Mouse (Mus musculus) gastrocnemius, postnatal 10 days (tissue): Measurements from ENCODE around the gene Nms. TPM values are rescaled to one million over a fixed set of nuclear protein-coding genes. Genes with fewer than 3 reads are reported as not detected.

ENCODE experiments used
- DNase-seq: peaks from one replicate; pipeline ENCODE4 v3.0.0; 2021; ENCODE audit warnings: mixed read lengths
- long read RNA-seq, 2 experiments: library from polyadenylated mRNA; stranded (forward); transcript quantifications; one replicate each; pipeline ENCODE4 v2.0.0; 2021
- total RNA-seq, 2 experiments: library from RNA; stranded (reverse); gene quantifications; 2 replicates each; pipeline ENCODE4 v1.2.3; 2021

Gene Nms
- not detected for total RNA-seq
- long read RNA-seq, experiment 1 = 0 reads
- long read RNA-seq, experiment 2 = 0 reads

DNA sequence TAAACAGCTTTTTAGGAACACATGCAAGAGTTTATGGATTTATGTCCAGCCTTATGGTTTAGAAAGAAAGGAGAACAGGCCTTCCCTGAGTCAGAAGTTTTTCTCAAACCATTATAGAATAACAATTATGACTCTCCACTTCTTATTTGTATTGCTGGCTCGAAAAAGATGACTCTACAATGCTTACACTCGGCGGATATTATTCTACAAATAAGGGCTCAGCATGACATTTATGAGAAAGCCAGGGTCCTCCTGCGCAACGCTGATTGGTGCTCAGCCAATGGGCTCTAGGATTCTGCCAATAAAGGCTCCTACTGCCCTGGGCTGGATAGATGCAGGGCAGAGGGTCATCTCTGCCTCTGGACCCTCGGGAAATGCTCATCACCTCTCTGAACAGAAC lies at the start of gene Nms:
Gene Nms, plus strand, starts transcription at position 301 of the 400 bp plus-strand sequence.
- no peak for DNase-seq

DNA sequence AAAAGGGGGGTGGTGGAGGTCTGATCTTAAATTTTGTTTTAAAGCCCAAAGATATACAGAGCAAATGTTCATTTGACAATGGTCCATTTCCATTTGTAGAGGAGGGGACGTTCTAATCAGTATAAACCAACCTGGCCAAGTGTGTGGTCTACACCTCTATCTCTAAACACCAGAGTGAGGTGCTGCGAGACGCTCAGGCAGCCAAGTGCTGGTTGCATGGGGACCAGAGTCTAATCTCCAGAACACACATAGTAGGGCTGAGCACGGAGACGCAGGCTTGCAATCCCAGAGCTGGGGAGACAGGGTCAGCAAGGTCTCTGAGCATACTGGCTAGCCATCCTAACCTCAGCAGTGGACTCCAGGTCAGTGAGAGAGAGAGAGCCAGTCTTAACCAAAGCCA lies 47.5 kb upstream of the Nms start:
- no peak for DNase-seq

DNA sequence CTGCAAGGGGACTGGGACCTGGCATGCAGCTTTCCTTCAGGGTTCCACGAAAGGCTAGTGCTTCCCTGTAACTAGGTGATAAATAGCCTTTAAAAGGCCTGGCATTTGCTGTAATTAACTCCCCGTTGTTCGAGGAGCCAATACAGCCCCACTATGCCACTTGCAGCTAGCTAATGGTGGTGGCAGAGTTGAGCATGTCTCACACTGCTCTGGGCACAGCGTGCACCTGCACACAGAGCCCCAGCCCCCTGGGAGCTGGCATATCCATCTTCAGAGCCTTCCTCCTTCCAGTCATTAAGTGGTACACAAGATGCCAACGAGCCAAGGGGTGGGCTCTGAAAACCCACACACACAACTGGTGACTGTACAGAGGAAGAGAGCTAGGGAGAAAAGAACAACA lies 45.9 kb upstream of the Nms start:
- DNase-seq = no peak

DNA sequence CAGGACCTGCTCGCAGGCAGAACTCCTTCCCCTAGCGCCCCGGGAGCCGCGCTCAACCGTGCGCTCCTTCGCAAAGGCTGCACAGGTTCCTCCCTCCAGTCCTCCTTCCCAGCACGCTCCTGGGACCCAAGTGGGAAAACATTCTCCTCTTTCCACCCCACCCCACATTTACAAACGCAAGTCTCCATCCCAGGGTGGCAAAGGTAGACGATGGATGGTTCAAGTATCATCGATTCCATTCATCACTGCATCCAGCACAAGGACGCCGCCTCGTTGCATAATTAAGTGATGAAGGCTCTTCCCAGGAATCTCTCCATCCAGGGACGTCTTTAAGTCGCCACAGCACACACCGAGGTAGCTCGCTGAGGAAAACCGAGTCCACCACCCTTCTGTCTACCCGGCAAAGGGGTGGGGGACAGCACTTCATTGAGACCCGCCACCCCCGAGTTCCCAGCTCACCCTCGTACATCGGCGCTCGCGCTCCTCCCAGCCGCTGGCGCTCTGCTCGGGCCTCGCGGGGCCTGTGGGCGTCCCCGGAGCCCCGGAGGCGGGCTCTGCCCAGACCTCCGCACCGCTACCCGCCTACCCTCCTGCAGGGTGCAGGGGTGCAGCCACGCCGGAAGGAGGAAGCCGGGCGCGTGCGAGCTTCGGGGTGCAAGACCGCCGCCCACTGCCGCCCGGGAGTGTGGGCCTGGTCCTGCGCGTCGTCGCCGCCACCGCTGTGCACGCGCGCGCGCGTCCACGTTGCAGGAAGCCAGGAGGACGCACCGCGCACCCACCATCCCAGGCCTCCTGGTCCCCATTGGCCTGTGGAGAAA lies 41.3 kb upstream of the Nms start, which contains the start of gene Chst10:
Gene Chst10, minus strand, starts transcription at position 731 of the 818 bp plus-strand sequence.
- peak; percentile 49 for DNase-seq

DNA sequence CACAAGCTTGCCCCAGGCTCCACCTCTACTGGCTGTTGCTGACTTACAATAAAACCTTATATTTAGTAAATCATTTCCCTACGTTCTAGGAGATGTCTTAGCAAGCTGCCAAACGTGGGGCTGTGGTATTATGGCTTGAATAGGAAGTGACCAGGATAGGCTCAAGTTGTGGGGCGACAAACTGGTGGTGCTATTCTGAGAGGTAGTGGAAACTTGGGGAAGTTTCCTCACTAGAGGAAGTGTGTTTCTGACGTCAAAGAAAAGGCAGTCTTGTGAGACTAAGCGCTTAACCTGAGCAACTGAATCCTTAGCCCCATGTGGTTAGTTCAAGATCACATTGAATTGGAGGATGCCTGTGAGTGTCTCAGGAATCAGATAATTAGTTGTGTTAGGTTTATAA lies 36.4 kb upstream of the Nms start:
- DNase-seq = no peak

DNA sequence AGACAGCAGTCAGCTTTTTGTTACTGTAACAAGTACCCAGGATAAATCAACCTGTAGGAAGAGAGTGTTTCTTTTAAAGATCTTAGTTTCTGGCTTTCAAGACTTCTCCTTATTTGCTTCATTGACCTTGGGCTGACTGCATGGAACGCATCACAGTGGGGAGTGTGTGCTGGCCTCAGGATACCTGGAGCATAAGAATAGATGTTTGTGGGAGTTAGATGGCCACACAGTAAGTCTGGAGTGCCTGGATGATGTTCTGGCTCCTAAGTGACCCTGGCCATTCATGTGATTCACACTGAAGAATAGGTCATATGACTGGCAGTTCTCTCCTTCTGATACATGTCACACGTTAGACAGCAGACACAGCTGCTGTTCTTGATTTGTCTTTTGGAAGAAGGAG lies 35.0 kb upstream of the Nms start:
- no peak for DNase-seq

DNA sequence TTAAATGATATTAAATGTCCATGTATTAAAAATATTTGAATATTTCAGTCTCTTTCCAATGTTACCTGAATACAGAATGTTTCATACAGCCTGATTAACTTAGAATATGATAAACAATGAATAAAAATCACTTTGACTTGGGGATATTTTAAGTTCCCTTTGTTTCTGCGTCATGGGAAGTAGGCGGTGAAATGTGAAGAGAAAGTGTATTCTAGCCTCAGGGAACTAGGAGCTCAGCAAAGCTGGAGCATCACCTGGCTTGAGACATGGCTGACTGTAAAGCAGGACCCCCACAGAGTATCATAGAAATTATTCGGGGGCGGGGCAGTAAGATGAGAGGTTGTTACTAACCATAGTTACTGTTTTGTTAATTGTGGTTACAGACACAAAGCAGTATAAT lies 10.0 kb upstream of the Nms start:
- no peak for DNase-seq

DNA sequence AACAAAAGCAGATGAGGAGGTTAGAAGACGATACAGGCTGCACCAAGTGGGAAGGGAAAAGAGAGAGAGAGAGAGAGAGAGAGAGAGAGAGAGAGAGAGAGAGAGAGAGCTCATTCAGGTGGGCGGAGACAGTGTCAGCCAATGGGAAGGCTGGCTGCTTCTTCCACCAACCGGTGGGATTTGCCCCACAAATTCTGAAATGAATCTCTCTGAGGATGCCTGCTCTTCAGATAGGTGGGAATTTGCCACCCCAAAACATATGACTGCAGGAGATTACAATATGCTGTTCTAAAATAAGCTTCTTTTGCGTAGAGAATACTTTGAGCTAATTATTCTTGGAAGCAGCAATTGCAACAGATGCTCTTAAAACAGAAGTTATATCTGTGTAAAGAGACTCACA lies 9.5 kb upstream of the Nms start:
- no peak for DNase-seq

DNA sequence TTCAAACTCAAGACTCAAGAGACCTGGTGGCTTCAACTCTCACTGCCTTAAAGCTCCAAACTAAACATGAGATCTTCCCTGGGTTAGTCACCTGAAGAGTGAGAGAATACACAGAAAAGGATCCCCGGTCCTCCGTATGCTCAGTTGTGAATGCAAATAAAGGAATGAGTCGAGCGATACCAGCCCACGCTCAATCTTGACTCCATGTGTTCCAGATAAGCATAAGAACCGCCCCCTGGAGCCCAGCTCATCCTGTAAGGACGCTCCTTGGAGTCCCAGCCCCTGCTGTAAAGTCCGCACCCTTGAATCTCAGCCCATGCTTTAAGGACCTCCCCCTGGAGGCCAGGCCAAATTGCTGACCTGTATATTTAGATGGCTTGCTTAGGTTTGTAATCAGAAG lies 8.2 kb upstream of the Nms start:
- no peak for DNase-seq

DNA sequence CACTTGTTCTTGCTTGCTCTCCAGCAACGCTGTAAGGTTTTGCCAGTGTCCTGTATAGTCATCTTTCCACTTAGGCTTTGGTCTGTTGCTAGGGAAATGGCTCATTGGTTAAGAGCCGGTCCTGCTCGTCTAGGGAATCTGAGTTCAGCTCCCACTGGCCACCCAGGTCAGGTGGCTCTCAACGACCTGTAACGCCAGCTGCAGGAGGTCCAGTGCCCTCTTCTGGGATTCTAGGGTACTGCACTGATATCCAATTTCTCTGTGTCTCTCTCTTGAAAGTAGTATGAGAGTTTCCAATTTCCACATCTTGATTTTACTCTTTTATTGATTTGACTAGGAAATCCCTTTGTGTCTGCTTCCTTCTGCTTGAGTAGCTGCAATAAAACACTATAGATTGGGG lies 4.3 kb upstream of the Nms start:
- no peak for DNase-seq

DNA sequence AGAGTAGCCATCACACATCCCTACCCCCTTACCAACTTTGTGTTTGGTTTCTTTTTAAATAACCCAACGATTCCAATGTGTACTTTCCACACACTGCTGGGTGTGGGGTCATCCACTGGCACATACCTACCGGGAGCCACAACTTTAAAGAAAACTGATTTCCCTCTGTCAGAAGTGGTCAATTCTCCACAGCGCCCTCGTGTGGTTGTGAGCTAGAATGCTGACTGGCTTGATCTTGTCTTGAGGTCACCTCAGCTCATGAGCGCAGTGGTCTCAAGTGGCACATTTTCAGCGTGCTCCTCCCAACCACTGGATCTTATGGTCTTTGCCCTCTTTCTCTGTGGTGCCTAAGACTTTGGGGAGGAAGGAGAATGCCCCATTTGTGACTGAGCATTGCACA lies 2.2 kb upstream of the Nms start:
- DNase-seq = peak; percentile 20

DNA sequence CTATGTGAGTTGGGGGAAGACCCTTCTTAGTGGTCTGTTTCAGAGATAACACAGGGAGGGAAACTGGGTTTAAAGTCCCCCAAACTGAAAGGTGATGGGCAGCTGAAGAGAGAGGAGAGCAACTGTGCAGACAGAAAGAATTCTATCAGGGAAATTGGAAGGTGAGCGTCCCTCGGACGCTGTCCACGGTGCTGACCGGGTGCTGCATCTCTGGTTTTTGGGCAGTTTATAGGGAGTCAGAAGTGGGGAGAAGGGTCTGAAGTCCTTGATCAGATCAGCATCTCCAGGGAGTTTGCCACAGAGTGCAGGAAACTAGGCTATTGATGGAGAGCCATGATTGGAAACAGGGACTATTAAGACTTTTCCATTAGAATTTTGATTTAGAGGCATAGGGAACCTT lies 659 bp downstream of the Nms start:
- DNase-seq = peak; percentile 22

DNA sequence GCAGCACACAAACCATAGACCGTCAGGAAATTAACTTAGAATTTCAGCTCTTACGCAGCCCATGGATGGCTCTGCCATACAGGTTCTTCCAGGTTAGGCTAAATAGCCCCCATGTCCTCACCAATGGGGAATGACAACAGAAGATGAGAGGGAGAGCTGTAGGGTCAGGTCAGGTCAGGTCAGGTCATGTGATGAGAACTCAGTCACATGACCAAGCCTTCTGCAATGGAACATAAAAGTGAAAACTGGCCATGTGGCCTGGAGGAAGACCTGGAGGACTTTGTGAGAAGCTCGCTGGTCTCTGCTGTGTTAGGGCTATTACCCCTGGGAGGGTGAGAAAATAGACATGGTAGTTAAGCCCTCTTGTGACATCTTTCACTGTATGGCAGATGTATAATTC lies 17.5 kb downstream of the Nms start:
- DNase-seq = no peak

DNA sequence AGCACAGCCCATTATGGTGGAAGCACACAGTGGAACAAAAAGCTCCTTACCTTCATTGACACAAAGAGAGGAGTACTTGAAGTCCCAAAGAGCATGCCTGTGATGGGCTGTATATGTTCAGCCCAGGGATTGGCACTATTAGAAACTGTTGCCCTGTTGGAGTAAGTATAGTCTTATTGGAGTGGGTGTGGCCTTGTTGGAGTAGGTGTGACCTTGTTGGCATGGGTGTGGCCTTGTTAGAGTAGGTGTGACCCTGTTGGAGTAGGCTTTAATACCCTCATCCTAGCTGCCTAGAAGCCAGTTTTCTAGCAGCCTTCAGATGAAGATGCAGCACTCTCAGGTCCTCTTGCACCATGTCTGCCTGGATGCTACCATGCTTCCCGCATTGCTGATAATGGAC lies 30.2 kb downstream of the Nms start:
- no peak for DNase-seq

DNA sequence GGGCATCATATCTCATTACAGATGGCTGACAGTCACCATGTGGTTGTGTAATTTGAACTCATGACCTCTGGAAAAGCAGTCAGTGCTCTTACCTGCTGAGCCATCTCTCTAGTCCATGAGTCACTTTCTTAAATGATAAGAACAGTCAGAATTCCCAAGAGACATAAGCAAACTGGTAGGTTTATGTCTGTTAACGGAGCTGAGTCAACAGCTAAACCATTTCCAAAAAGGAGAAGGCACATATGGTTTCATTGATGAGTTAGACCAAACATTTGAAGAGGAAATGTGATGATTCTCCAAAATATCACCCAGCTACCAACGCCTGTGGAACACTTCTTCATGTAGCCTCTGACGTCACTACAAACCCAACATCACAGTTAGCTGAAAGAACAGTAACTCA lies 32.8 kb downstream of the Nms start:
- no peak for DNase-seq

DNA sequence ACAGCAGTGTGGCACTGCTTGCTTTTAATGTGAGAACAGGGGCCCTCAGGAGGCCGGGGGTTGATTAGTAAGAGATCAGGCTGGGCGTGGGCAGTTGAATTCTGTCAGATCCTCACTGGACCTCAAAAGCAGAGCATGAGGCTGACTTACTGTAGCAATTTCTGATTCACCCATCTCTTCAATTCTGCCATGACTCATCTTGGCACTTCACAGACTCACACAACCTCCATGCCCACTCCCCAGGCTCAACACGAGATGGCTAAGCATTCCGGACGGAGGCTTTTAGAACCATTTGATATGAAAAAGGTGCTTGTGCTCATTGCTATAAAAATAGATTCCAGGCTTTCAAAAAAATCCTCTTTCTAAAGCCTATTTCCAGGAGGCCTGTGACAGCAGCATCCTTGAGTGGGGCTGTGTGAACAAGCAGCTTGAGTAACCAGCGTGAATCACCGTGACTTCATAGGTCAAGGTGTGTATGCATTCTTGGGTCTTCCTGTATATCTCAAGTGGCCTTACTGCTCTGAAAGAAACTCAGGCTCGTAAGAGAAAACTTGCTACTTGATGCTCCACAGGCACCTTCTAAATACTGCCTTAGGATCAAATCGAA lies 34.1 kb downstream of the Nms start:
- no peak for DNase-seq

DNA sequence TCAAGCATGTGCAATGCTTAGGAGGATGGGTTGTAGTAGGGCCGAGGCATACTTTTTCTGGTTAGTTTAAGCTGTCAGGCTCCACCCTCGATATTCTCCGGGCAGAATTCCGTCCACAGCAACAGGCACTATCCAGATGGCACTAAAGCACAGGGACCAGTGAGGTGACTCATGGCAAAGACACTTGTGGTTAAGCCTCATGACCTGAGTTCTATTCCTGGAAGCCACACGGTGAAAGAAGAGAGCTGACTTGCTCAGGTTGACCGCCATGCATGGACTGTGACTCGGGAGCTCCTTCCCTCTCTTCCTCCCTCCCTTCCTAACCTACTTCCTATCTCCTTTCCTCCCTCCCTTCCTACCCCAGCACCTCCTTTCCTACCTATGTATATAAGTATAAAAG lies 41.0 kb downstream of the Nms start:
- no peak for DNase-seq

DNA sequence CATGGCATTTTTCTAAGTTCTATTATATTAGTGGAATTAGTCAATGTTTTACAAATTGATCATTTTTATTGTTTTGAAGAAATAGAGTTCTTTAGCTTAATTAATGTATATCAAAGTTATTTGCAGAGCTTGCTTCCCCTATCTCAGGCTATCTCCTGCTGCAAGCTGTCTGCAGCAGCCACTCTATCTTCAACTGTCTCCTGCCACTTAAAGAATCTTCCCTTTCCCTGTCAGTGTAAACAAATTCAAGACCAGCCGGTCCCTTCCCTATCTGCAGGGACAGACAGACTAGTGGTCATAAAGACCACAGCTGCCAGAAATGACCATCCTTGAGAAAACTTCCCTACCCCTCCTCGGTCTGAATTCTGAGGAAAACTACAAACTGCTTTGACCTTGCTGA lies 44.9 kb downstream of the Nms start:
- DNase-seq = no peak

DNA sequence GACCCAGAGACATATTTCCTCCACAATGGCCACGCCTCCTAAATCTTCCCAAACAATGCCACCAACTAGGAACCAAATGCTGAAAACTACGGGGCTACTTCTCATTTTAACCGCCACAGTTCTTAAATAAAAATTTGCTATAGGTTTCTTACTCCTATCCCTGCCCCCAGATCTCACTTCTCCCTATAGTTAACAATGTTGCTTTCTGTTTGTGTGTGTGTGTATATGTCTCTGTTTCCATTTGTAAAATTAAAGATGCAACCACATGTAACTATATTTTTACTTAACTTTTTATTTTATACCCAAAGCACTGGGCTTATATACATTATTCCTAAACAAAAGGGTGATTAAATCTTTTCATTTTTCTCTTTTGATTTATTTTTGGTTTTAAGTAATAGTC lies 46.4 kb downstream of the Nms start, which contains the start of gene Pdcl3:
Gene Pdcl3, plus strand, starts transcription at position 301 of the 400 bp plus-strand sequence.
- DNase-seq = no peak

DNA sequence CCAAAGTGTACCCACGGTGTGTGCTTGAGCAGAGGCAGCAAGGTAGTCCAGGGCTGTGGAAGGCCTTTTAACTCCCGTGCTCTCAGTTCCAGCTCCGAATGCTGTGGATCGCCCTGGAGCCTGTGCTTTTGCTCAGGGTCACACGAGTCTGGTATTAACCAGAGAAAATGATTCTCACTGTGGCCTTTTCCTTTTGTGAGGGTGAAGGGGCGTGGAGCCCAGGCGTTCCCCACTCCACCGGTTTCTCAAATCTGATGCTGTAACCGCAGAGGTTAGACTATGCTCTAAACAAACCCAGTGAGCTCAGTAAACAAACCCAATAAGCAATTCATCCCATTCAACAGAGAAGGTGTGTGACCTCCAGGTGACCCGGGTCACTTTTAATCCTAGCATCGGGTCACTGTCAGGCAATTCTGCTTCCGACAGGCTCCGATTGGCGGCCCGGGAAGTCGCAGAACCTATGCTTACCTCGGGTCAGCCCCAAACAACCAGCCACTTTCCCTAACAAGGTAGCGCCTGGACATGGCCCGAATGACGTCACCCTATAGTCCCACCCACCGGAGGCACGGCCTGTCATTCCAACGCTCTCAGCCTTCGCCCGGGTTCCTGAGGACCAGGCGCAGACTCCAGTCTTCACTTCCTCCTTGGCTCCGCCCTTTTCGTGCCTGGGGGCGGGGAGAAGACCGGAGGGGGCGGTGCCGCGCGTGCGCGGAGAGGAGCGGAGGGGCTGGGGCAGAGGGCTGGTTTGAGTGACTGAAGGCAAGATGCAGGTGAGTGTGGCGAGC lies 48.3 kb downstream of the Nms start:
- peak; percentile 94 for DNase-seq

DNA sequence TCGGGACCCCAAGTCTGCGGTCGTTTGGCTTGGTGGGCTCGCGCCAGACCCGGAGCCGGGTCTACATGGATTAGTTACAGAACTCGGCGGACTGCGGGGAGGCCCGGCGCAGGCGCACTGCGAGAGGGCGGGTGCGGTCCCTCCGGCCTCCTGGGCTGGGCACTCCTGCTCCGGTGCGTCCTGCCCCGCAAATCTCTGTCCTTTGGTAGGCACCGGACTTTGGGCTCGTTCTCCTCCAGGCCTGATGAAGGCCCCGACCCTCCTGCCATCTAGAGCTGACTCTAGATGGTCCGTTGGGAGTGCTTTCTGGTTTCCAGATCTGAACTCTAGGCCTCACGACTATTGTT lies 48.9 kb downstream of the Nms start:
- no peak for DNase-seq

DNA sequence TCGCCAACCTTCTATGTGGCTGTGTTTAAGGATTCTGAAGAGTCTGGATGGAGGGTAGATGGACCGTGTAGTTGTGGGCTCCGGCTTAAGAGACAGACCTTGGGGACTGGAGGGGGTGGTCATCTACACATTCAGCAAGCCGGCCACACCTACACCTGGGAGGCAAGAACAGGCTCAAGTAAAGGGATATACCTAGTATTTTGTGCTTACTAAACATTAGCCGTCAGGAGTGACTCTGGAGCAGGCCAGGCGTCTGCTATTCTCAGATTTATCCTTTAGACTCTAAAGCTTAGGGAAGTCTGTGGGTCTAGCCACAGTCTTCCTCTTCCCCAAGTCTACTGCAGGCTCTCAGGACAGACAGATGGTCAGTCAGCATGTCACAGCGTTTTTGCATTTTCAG lies 49.4 kb downstream of the Nms start:
- no peak for DNase-seq

DNA sequence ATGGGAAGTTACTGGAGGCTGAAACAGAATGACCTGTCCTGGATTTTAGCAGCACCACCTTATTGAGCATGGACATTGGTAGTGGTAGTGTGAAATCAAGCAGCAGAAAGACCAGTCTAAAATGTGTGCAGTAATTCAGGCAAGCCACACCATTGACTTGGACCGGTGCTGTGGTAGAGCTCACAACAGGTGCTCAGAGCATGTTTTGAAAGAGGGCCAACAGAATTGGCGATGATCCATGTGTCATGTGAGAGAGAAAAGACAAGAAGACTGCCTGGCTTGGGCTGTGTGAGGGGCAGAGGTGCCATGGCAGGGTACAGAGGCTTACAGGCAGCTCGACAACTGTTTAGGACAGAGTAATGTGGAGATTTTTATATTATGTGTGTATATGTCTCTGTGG lies 53.4 kb downstream of the Nms start:
- DNase-seq = peak; percentile 39
